Mouse (Mus musculus) liver, embryonic 13.5 days (tissue): Measurements from ENCODE around the gene Vmn1r113. TPM values are rescaled to one million over a fixed set of nuclear protein-coding genes. Genes with fewer than 3 reads are reported as not detected.
"Not testable (repeated sequence)": the region's sequence is repeated elsewhere in the genome, so short reads cannot be mapped to it uniquely, and the experiment has no call there.

Source experiments
- ATAC-seq: fragments of 200-750 bp; cut with Nextera tagmentation; 2 replicates; pipeline ENCODE4 v1.8.0; 2017; ENCODE audit warnings: low read depth, mild to moderate bottlenecking, moderate number of reproducible peaks, moderate library complexity
- DNase-seq: peaks from one replicate; pipeline ENCODE4 v3.0.0; 2022
- H3K27ac ChIP-seq: fragments of 300-500 bp; sonication (generic); 2 replicates; pipeline ENCODE4 v1.5.1; 2015; ENCODE audit warnings: moderate library complexity, mild to moderate bottlenecking, inconsistent platforms
- H3K27me3 ChIP-seq: fragments of 300-500 bp; sonication (generic); 2 replicates; pipeline ENCODE4 v1.6.1; 2015; ENCODE audit warnings: mild to moderate bottlenecking, inconsistent platforms
- H3K36me3 ChIP-seq: fragments of 300-500 bp; sonication (generic); 2 replicates; pipeline ENCODE4 v1.6.1; 2015; ENCODE audit warnings: mild to moderate bottlenecking, inconsistent platforms
- H3K4me1 ChIP-seq: fragments of 300-500 bp; sonication (generic); replicated peaks from 2 replicates; pipeline ENCODE4 v1.6.1; 2015; ENCODE audit warnings: inconsistent platforms
- H3K4me2 ChIP-seq: fragments of 300-500 bp; sonication (generic); 2 replicates; pipeline ENCODE4 v1.6.1; 2015; ENCODE audit warnings: inconsistent platforms, mild to moderate bottlenecking, moderate library complexity
- H3K4me3 ChIP-seq: fragments of 300-500 bp; sonication (generic); replicated peaks from 2 replicates; pipeline ENCODE4 v1.5.1; 2015; ENCODE audit warnings: mild to moderate bottlenecking, inconsistent platforms
- H3K9ac ChIP-seq: fragments of 300-500 bp; sonication (generic); 2 replicates; pipeline ENCODE4 v1.6.1; 2015; ENCODE audit warnings: mild to moderate bottlenecking, inconsistent platforms
- H3K9me3 ChIP-seq: fragments of 300-500 bp; sonication (generic); replicated peaks from 2 replicates; pipeline ENCODE4 v1.6.1; 2016; ENCODE audit warnings: inconsistent platforms
- WGBS: fragments of 180-500 bp; shearing (Covaris S2); methylation state at CpG from one replicate; pipeline ENCODE4 v1.1.7; 2015; ENCODE audit not compliant: insufficient replicate concordance; 5-methylcytosine and 5-hydroxymethylcytosine counted together
- polyA plus RNA-seq: library from polyadenylated mRNA; unstranded; fragments of >200 nt; fragmentation: Nextera tagmentation; extraction: Ambion mirVana; gene quantifications from 2 replicates; pipeline ENCODE4 v1.2.1, GENCODE M21; 2015

The Vmn1r113 gene
- polyA plus RNA-seq = not detected in 2 replicates

- H3K27ac ChIP-seq, H3K4me1 ChIP-seq, H3K4me3 ChIP-seq, H3K9me3 ChIP-seq, H3K27me3 ChIP-seq, DNase-seq, H3K4me2 ChIP-seq, H3K36me3 ChIP-seq, H3K9ac ChIP-seq, ATAC-seq: not testable (repeated sequence)
- WGBS = 43% methylated on average over 2 of the region's 2 CpGs
These were observed at the start of gene Vmn1r113 for GRCm38 (mm10) chr7:20786985-20787384. TSS of gene Vmn1r113 (plus strand) at chr7:20787285.

- no CpG with 5 or more reads among the region's 3 CpGs for WGBS
These were observed 16.2 kb upstream of the Vmn1r113 start, which contains the start of gene Vmn1r112 for GRCm38 (mm10) chr7:20770885-20771284. TSS of gene Vmn1r112 (plus strand) at chr7:20771185.

GRCm38 (mm10) chr7:20812086-20812485 lies 25.0 kb downstream of the Vmn1r113 start, which contains the start of gene Vmn1r114:
TSS of gene Vmn1r114 (minus strand) at chr7:20812186.
- H3K4me2 ChIP-seq, H3K9ac ChIP-seq, DNase-seq, H3K27me3 ChIP-seq, H3K4me1 ChIP-seq, H3K4me3 ChIP-seq, H3K9me3 ChIP-seq, H3K27ac ChIP-seq, H3K36me3 ChIP-seq, ATAC-seq: not testable (repeated sequence)
- no CpG with 5 or more reads among the region's 5 CpGs for WGBS

More at GRCm38 (mm10) chr7:20770885-20771284, 16.2 kb upstream of the Vmn1r113 start, which contains the start of gene Vmn1r112:
- H3K4me3 ChIP-seq, H3K36me3 ChIP-seq, ATAC-seq, H3K4me2 ChIP-seq, H3K27ac ChIP-seq, DNase-seq, H3K9me3 ChIP-seq, H3K9ac ChIP-seq, H3K4me1 ChIP-seq, H3K27me3 ChIP-seq: not testable (repeated sequence)

Other genes with a start within 250 kb of the Vmn1r113 start
- not detected in 2 replicates for gene Gm5726, start 241.5 kb upstream of the Vmn1r113 start, polyA plus RNA-seq
- not detected in 2 replicates for gene Gm4141, start 211.0 kb upstream of the Vmn1r113 start, polyA plus RNA-seq
- not detected in 2 replicates for gene Gm4513, start 188.3 kb upstream of the Vmn1r113 start, polyA plus RNA-seq
- gene Vmn1r107, start 118.4 kb upstream of the Vmn1r113 start, polyA plus RNA-seq = not detected in 2 replicates
- gene Vmn1r111, start 84.1 kb upstream of the Vmn1r113 start, polyA plus RNA-seq = not detected in 2 replicates
- gene Gm10668, start 56.7 kb upstream of the Vmn1r113 start, polyA plus RNA-seq = not detected in 2 replicates
- not detected in 2 replicates for gene Vmn1r112, start 16.1 kb upstream of the Vmn1r113 start, polyA plus RNA-seq
- gene Vmn1r114, start 24.9 kb downstream of the Vmn1r113 start, polyA plus RNA-seq = not detected in 2 replicates
- not detected in 2 replicates for gene Vmn1r115, start 57.7 kb downstream of the Vmn1r113 start, polyA plus RNA-seq
- not detected in 2 replicates for gene Vmn1r116, start 85.0 kb downstream of the Vmn1r113 start, polyA plus RNA-seq
- gene Vmn1r117, start 96.8 kb downstream of the Vmn1r113 start, polyA plus RNA-seq = not detected in 2 replicates
- gene Vmn1r118, start 125.1 kb downstream of the Vmn1r113 start, polyA plus RNA-seq = not detected in 2 replicates
- not detected in 2 replicates for gene Vmn1r119, start 225.2 kb downstream of the Vmn1r113 start, polyA plus RNA-seq